In genomic region chr2:64461636-64462035, GRCm38 (mm10) we compare ENCODE assay signal across 22 mouse cellular contexts.
DNase-seq lines count a peak whose midpoint lies in the region; ATAC-seq and TF ChIP-seq lines count a peak whose summit lies in the region.
"Had no signal": no experiment of that assay in that cellular context is flagged by ENCODE, and none has a peak within 500 bp of the region (broad histone marks: within the 10 kb centered on the region; RNA-seq: fewer than 3 reads in every experiment).

No protein-coding gene starts in this region.

- DNase-seq in kidney, adult 18-20 months: peak; percentile 18
- peak; percentile 71 for DNase-seq in kidney, adult 9 months
- DNase-seq in kidney, postnatal 14 days: no peak
- DNase-seq in liver, adult 2 months (ENCODE audit: extremely low read depth, low read depth, low spot score): peak; percentile 87
- no peak for DNase-seq in liver, embryonic 11.5 days (ENCODE audit: low spot score)
- DNase-seq in yolk sac, embryonic 10.5 days (ENCODE audit: low spot score): peak; percentile 11
- no peak for DNase-seq in layer of hippocampus, adult 9-11 months
- DNase-seq: adrenal gland, adult 2 months; adrenal gland, postnatal 14 days; cerebellum, adult 11 months; cerebellum, adult 2 months; cerebellum, adult 9-11 months; cerebellum, postnatal 25 days; forebrain, postnatal 0 days; gastrocnemius, adult 2 months; gastrocnemius, postnatal 14 days; heart, adult 11 months had no signal

- no peak overlapping the region for H3K9ac ChIP-seq in kidney, embryonic 14.5 days (ENCODE audit: low read depth, low read length)
- H3K9ac ChIP-seq in liver, adult 2 months (ENCODE audit: low read depth, low read length): no peak overlapping the region
- H3K9ac ChIP-seq in liver, embryonic 11.5 days (ENCODE audit: low read depth, low read length): no peak overlapping the region
- H3K9ac ChIP-seq: embryonic facial prominence, embryonic 12.5 days; embryonic facial prominence, embryonic 15.5 days; forebrain, postnatal 0 days had no signal

- no peaks in the 10 kb centered on the region for H3K79me2 ChIP-seq in liver, adult 2 months (ENCODE audit: control insufficient read depth, insufficient read depth, low read length)

- TF ChIP-seq POLR2A in liver, adult 2 months (IDR thresholded peaks at IDR 0.05; ENCODE audit: extremely low read depth, insufficient read depth, low read length): no peak

- no peaks in the 10 kb centered on the region for H3K4me1 ChIP-seq in kidney, embryonic 14.5 days (ENCODE audit: control insufficient read depth, insufficient read depth, low read length)
- no peaks in the 10 kb centered on the region; the same call in 1 of the 2 replicates for H3K4me1 ChIP-seq in liver, adult 2 months (ENCODE audit: control insufficient read depth, insufficient read depth, low read length)
- H3K4me1 ChIP-seq in liver, embryonic 11.5 days (replicated peaks; ENCODE audit: control insufficient read depth, insufficient read depth, low read length): no peaks in the 10 kb centered on the region
- H3K4me1 ChIP-seq: embryonic facial prominence, embryonic 12.5 days; embryonic facial prominence, embryonic 15.5 days had no signal

- no peaks in the 10 kb centered on the region for H3K36me3 ChIP-seq in kidney, embryonic 14.5 days (ENCODE audit: control insufficient read depth, insufficient read depth, low read length)
- H3K36me3 ChIP-seq in liver, adult 2 months (ENCODE audit: control insufficient read depth, insufficient read depth, low read length): no peaks in the 10 kb centered on the region
- H3K36me3 ChIP-seq in liver, embryonic 11.5 days (ENCODE audit: control insufficient read depth, insufficient read depth, low read length): no peaks in the 10 kb centered on the region
- H3K36me3 ChIP-seq: embryonic facial prominence, embryonic 12.5 days; embryonic facial prominence, embryonic 15.5 days had no signal

- H3K9me3 ChIP-seq in kidney, embryonic 14.5 days (ENCODE audit: control insufficient read depth, low read length): no peaks in the 10 kb centered on the region
- H3K9me3 ChIP-seq in liver, embryonic 11.5 days (ENCODE audit: control insufficient read depth, low read length): no peaks in the 10 kb centered on the region
- H3K9me3 ChIP-seq: embryonic facial prominence, embryonic 12.5 days; embryonic facial prominence, embryonic 15.5 days had no signal

- H3K4me3 ChIP-seq in kidney, embryonic 14.5 days (ENCODE audit: low read length): no peak overlapping the region
- no peak overlapping the region for H3K4me3 ChIP-seq in liver, adult 2 months (ENCODE audit: insufficient read depth, low read depth, low read length)
- no peak overlapping the region for H3K4me3 ChIP-seq in liver, embryonic 11.5 days (ENCODE audit: low read depth, low read length)
- H3K4me3 ChIP-seq: embryonic facial prominence, embryonic 12.5 days; embryonic facial prominence, embryonic 15.5 days; gastrocnemius, adult 2 months had no signal

- 68% methylated on average over 9 of the region's 9 CpGs for WGBS in kidney, embryonic 14.5 days
- 83% methylated on average over 9 of the region's 9 CpGs for WGBS in liver, adult 2 months
- 74% methylated on average over 9 of the region's 9 CpGs for WGBS in liver, embryonic 11.5 days

- H3K27me3 ChIP-seq in kidney, embryonic 14.5 days (ENCODE audit: control insufficient read depth, insufficient read depth, low read length): no peaks in the 10 kb centered on the region
- H3K27me3 ChIP-seq in liver, adult 2 months (ENCODE audit: control insufficient read depth, insufficient read depth, low read length): no peaks in the 10 kb centered on the region
- no peaks in the 10 kb centered on the region for H3K27me3 ChIP-seq in liver, embryonic 11.5 days (replicated peaks; ENCODE audit: control insufficient read depth, insufficient read depth, low read length)
- H3K27me3 ChIP-seq: embryonic facial prominence, embryonic 12.5 days; embryonic facial prominence, embryonic 15.5 days had no signal

- no peak overlapping the region for H3K27ac ChIP-seq in kidney, embryonic 14.5 days (ENCODE audit: low read depth, low read length)
- H3K27ac ChIP-seq in liver, adult 2 months (replicated peaks; ENCODE audit: insufficient read depth, low read depth, low read length): 0 out of 2 replicates have a peak overlapping the region, but pooled peaks have one; percentile 44
- H3K27ac ChIP-seq in liver, embryonic 11.5 days (ENCODE audit: low read depth, low read length): no peak overlapping the region
- H3K27ac ChIP-seq: embryonic facial prominence, embryonic 12.5 days; embryonic facial prominence, embryonic 15.5 days; gastrocnemius, adult 2 months had no signal

- no peak for TF ChIP-seq CTCF in liver, adult 2 months (IDR thresholded peaks at IDR 0.05; ENCODE audit: low read depth, low read length)

- no peak for ATAC-seq in kidney, embryonic 14.5 days (ENCODE audit: low FRiP score, low TSS enrichment)
- no peak for ATAC-seq in liver, embryonic 11.5 days (replicated peaks; ENCODE audit: low FRiP score)
- ATAC-seq: CD4-positive, CD25-positive, alpha-beta regulatory T cell, adult 4 months had no signal

- H3K4me2 ChIP-seq in kidney, embryonic 14.5 days (replicated peaks; ENCODE audit: low read depth, low read length): no peak overlapping the region
- H3K4me2 ChIP-seq in liver, embryonic 11.5 days: no peak overlapping the region
- H3K4me2 ChIP-seq: embryonic facial prominence, embryonic 12.5 days; embryonic facial prominence, embryonic 15.5 days; heart, embryonic 11.5 days had no signal

Comparison
In these comparisons a context has a peak if more than half of its experiments do, and no peak if none do; other contexts are left out.
1. DNase-seq: peak in kidney, adult 18-20 months (single experiment), kidney, adult 9 months (single experiment), liver, adult 2 months (single experiment) and yolk sac, embryonic 10.5 days (single experiment); none in kidney, postnatal 14 days (single experiment), liver, embryonic 11.5 days (single experiment) and layer of hippocampus, adult 9-11 months (single experiment).